Mouse (Mus musculus) yolk sac, embryonic 10.5 days (tissue): ENCODE measurements around the gene Fam241b.
"Not testable (repeated sequence)": the region's sequence is repeated elsewhere in the genome, so short reads cannot be mapped to it uniquely, and the experiment has no call there.

Experiments used
- DNase-seq: peaks from one replicate; pipeline ENCODE4 v3.0.0-alpha.2; 2017; ENCODE audit warnings: low spot score

The Fam241b gene

GRCm38 (mm10) chr10:62128316-62128951 lies 15.3 kb downstream of the Fam241b start:
- no peak for DNase-seq

- DNase-seq: no peak
Measured at GRCm38 (mm10) chr10:62127711-62128231, 15.9 kb downstream of the Fam241b start.

GRCm38 (mm10) chr10:62127137-62127536 lies 16.6 kb downstream of the Fam241b start:
- DNase-seq: no peak

- DNase-seq: no peak
Measured at GRCm38 (mm10) chr10:62113865-62114647, 29.7 kb downstream of the Fam241b start.

GRCm38 (mm10) chr10:62111207-62111576 lies 32.5 kb downstream of the Fam241b start:
- no peak for DNase-seq

GRCm38 (mm10) chr10:62110504-62111206 lies 33.1 kb downstream of the Fam241b start:
- peak; percentile 72 for DNase-seq

- DNase-seq: no peak
Measured at GRCm38 (mm10) chr10:62107048-62107447, 36.7 kb downstream of the Fam241b start.

GRCm38 (mm10) chr10:62104835-62105576 lies 38.7 kb downstream of the Fam241b start:
- DNase-seq: peak; percentile 30

- peak; percentile 33 for DNase-seq
Measured at GRCm38 (mm10) chr10:62101504-62102439, 41.9 kb downstream of the Fam241b start.

- DNase-seq: no peak
Measured at GRCm38 (mm10) chr10:62099749-62100403, 43.8 kb downstream of the Fam241b start.

GRCm38 (mm10) chr10:62094401-62094800 lies 49.3 kb downstream of the Fam241b start:
- DNase-seq: no peak

GRCm38 (mm10) chr10:62093903-62094302 lies 49.8 kb downstream of the Fam241b start:
- DNase-seq: no peak

- no peak for DNase-seq
Measured at GRCm38 (mm10) chr10:62089486-62089885, 54.2 kb downstream of the Fam241b start.

- DNase-seq: no peak
Measured at GRCm38 (mm10) chr10:62089071-62089470, 54.6 kb downstream of the Fam241b start.

GRCm38 (mm10) chr10:62088411-62088810 lies 55.3 kb downstream of the Fam241b start:
- DNase-seq: no peak

- DNase-seq: no peak
Measured at GRCm38 (mm10) chr10:62086826-62087225, 56.9 kb downstream of the Fam241b start.

GRCm38 (mm10) chr10:62086044-62086443 lies 57.7 kb downstream of the Fam241b start:
- DNase-seq: no peak

GRCm38 (mm10) chr10:62076248-62077134 lies 67.2 kb downstream of the Fam241b start:
- no peak for DNase-seq

- DNase-seq: not testable (repeated sequence)
Measured at GRCm38 (mm10) chr10:62071346-62071745, 72.4 kb downstream of the Fam241b start.
